Mouse (Mus musculus) brain, embryonic 14.5 days (tissue): ENCODE results near the gene Irs3.

Source experiments
- CTCF ChIP-seq: fragments of 200-500 bp; IDR thresholded peaks from 2 replicates; pipeline ENCODE4 v1.5.1; 2012; ENCODE audit warnings: inconsistent platforms, mild to moderate bottlenecking, moderate library complexity, borderline replicate concordance; ENCODE audit not compliant: insufficient read depth, insufficient read length; ENCODE audit errors: extremely low read depth
- POLR2A ChIP-seq: fragments of 200-500 bp; IDR thresholded peaks from 2 replicates; pipeline ENCODE4 v1.6.1; 2012; ENCODE audit warnings: mild to moderate bottlenecking, inconsistent platforms, borderline replicate concordance; ENCODE audit not compliant: poor library complexity, insufficient read depth, insufficient read length, severe bottlenecking; ENCODE audit errors: extremely low read depth

GRCm38 (mm10) chr5:137645091-137645651 is 343 bp downstream of the Irs3 start:
- TF ChIP-seq POLR2A (no peak), CTCF (no peak)
